Mouse (Mus musculus) brain, embryonic 14.5 days (tissue): ENCODE data around the gene Pigo.

ENCODE experiments used
- CTCF ChIP-seq: fragments of 200-500 bp; IDR thresholded peaks from 2 replicates; pipeline ENCODE4 v1.5.1; 2012; ENCODE audit warnings: inconsistent platforms, mild to moderate bottlenecking, moderate library complexity, borderline replicate concordance; ENCODE audit not compliant: insufficient read depth, insufficient read length; ENCODE audit errors: extremely low read depth
- POLR2A ChIP-seq: fragments of 200-500 bp; IDR thresholded peaks from 2 replicates; pipeline ENCODE4 v1.6.1; 2012; ENCODE audit warnings: mild to moderate bottlenecking, inconsistent platforms, borderline replicate concordance; ENCODE audit not compliant: poor library complexity, insufficient read depth, insufficient read length, severe bottlenecking; ENCODE audit errors: extremely low read depth

DNA sequence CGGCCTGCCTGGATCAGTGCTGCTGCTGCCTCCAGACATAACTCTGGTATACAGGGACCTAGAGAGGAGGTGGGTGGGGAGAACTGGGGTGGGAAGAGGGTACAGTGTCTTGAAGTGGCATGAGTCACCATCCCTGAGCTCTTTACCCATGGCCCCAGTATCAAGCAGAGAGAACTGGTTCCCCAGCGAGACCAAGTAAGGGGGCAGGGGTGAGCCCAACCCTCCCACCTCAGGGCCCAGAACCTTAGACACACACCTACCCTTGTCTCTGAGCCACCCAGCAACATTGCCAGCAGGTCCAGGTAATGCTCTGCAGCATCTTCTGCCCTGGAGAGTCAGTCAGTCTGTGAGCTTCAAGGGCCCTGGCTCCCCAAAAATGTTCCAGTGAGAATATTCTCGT is 20.7 kb downstream of the Pigo start:
- TF ChIP-seq CTCF (no peak), POLR2A (no peak)
